Mouse (Mus musculus) embryonic facial prominence, embryonic 15.5 days (tissue): ENCODE results near the gene Asap3. TPM values are rescaled to one million over a fixed set of nuclear protein-coding genes. Genes with fewer than 3 reads are reported as not detected.

Experiments used
- ATAC-seq: fragments of 200-750 bp; cut with Nextera tagmentation; 2 replicates; pipeline ENCODE4 v1.8.0; 2017; ENCODE audit warnings: low read depth, moderate TSS enrichment; ENCODE audit not compliant: insufficient number of reproducible peaks, low FRiP score, low TSS enrichment
- H3K27ac ChIP-seq: fragments of 300-500 bp; sonication (generic); replicated peaks from 2 replicates; pipeline ENCODE4 v1.5.1; 2015; ENCODE audit warnings: mild to moderate bottlenecking, inconsistent platforms
- H3K27me3 ChIP-seq: fragments of 300-500 bp; sonication (generic); 2 replicates; pipeline ENCODE4 v1.6.1; 2015; ENCODE audit warnings: inconsistent platforms
- H3K36me3 ChIP-seq: fragments of 300-500 bp; sonication (generic); 2 replicates; pipeline ENCODE4 v1.6.1; 2015; ENCODE audit warnings: mild to moderate bottlenecking, inconsistent platforms
- H3K4me1 ChIP-seq: fragments of 300-500 bp; sonication (generic); 2 replicates; pipeline ENCODE4 v1.6.1; 2015; ENCODE audit warnings: inconsistent platforms
- H3K4me2 ChIP-seq: fragments of 300-500 bp; sonication (generic); replicated peaks from 2 replicates; pipeline ENCODE4 v1.6.1; 2015; ENCODE audit warnings: mild to moderate bottlenecking, inconsistent platforms
- H3K4me3 ChIP-seq: fragments of 300-500 bp; sonication (generic); replicated peaks from 2 replicates; pipeline ENCODE4 v1.5.1; 2015; ENCODE audit warnings: mild to moderate bottlenecking, inconsistent platforms
- H3K9ac ChIP-seq: fragments of 300-500 bp; sonication (generic); 2 replicates; pipeline ENCODE4 v1.6.1; 2015; ENCODE audit warnings: inconsistent platforms
- H3K9me3 ChIP-seq: fragments of 300-500 bp; sonication (generic); replicated peaks from 2 replicates; pipeline ENCODE4 v1.6.1; 2016; ENCODE audit warnings: inconsistent platforms
- WGBS: fragments of 180-500 bp; shearing (Covaris S2); methylation state at CpG from one replicate; pipeline ENCODE4 v1.1.7; 2015; 5-methylcytosine and 5-hydroxymethylcytosine counted together
- polyA plus RNA-seq: library from polyadenylated mRNA; unstranded; fragments of >200 nt; fragmentation: Nextera tagmentation; extraction: Ambion mirVana; gene quantifications from 2 replicates; pipeline ENCODE4 v1.2.1, GENCODE M21; 2015

Gene Asap3
- polyA plus RNA-seq, 1 experiment from 2014 or later: 14.1 TPM

DNA sequence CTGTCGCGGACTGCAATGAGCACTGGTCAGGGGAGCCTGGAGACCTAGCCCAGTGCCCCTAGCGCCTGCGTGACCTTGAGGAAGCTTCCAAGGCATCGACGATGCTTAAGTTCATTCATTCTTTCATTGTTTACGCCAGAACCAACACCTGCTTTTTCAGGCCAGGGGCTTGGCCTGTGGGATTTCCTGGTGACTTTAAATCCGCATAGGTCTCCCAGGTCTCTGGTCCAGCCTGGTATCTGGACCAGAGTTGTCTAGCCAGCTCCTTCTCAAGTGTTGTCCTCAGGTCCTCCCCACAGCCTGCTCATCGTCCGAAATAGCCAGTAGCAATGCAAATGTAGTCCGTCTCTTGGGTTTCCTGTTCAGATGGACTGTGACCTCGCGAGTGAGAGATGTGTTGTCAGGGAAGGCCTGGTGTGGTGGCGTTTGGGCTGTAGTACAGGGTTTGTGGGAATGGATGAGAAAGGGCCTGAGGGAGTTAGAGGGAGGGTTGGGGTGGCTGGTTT, 32.9 kb upstream of the Asap3 start:
- H3K4me1 ChIP-seq: peaks cover 60% of the 10 kb centered on the region

DNA sequence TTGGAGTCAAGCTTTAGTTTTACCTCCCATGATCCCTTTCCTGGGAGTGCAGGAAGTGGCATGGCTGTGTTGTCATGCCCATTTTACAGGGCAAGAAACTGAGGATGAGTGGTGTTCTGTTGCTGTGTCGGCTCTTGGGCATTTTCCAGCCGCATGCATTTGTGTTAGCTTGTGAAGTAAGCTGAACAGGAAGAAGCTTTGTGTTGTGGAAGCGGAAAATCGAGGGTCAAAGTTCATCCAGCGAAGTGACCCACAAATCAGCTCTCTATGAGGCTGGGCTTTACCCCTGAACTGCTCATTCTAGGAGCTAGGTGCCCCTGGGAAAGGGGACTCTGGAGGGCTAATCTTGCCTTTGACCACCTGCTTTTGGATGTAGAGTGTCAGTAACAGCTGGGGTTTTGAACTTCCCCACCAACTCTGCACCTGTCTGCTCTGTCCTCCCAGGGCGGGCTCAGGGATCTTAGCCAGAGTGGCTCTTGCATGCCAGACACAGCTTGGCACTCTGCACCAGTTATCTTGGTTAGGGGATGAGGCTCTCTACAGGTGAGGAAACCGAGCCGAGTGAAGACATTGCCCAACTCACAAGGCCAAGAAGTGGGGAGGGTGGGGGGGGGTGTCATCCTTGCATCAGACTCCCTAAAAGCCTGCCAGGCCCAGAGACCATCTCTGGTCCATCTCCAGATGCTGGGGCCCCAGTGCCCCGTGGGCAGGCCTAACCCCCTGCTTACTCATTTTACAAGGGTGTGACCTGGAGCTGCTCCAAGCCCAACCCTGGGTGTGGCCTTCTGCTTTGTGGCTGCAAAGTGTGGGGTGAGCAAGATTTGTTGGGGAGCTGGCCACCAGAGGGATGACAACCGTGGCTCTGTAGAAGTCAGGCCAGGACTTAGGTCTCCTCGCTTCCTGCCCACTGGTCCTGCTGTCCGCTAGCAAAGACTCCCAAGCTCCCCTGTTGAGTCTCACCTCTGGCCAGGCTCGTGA, 31.7 kb upstream of the Asap3 start:
- no peaks in the 10 kb centered on the region for H3K9me3 ChIP-seq
- peaks cover 64% of the 10 kb centered on the region for H3K4me1 ChIP-seq
- H3K4me3 ChIP-seq: peak overlapping the region; percentile 67
- no peak overlapping the region; the same call in 1 of the 2 replicates for H3K9ac ChIP-seq
- H3K27me3 ChIP-seq: no peaks in the 10 kb centered on the region
- no peaks in the 10 kb centered on the region for H3K36me3 ChIP-seq
- peak overlapping the region; percentile 60 for H3K27ac ChIP-seq
- WGBS: 52% methylated on average over 13 of the region's 13 CpGs
- H3K4me2 ChIP-seq: peak overlapping the region; percentile 98
- ATAC-seq: no peak

More for the DNA sequence above, 32.9 kb upstream of the Asap3 start:
- Histone ChIP-seq H3K9ac (peak overlapping the region; percentile 48), H3K4me2 (peak overlapping the region; percentile 98), H3K4me3 (peak overlapping the region; percentile 67), H3K36me3 (no peaks in the 10 kb centered on the region), H3K27me3 (no peaks in the 10 kb centered on the region), H3K9me3 (no peaks in the 10 kb centered on the region), H3K27ac (peak overlapping the region; percentile 68; the same call in 1 of the 2 replicates)
- no peak for ATAC-seq
- WGBS: 8% methylated on average over 14 of the region's 14 CpGs

- Histone ChIP-seq H3K36me3 (no peaks in the 10 kb centered on the region), H3K27ac (no peak overlapping the region), H3K9ac (no peak overlapping the region), H3K4me2 (no peak overlapping the region), H3K4me1 (peaks cover 80% of the 10 kb centered on the region), H3K9me3 (no peaks in the 10 kb centered on the region), H3K27me3 (no peaks in the 10 kb centered on the region), H3K4me3 (no peak overlapping the region)
- no peak for ATAC-seq
- WGBS: 69% methylated on average over 10 of the region's 10 CpGs
Observed at GRCm38 (mm10) chr4:136176022-136176552, 30.1 kb upstream of the Asap3 start.

DNA sequence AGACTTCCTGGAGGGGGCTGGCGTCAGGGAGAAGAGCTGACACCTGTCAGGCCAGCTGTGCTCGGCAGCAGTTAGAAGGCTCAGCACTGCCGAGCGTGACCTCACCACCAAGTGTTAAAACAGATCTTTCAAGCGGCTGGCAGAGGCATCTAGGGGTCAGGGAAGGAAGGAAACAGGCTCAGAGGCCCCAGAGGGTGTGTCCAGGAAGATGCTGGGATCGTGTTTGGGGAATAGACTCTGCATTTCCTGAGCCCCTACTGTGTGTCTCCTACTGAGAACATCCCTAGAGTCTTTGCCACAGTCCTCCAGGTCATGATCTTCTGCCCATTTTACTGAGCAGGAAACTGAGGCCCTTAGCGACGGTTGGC, 28.9 kb upstream of the Asap3 start:
- Histone ChIP-seq H3K27ac (peak overlapping the region; percentile 63), H3K4me1 (peaks cover 78% of the 10 kb centered on the region), H3K9ac (no peak overlapping the region), H3K36me3 (no peaks in the 10 kb centered on the region), H3K9me3 (no peaks in the 10 kb centered on the region), H3K27me3 (no peaks in the 10 kb centered on the region), H3K4me3 (no peak overlapping the region), H3K4me2 (no peak overlapping the region)
- 39% methylated on average over 8 of the region's 8 CpGs for WGBS
- no peak for ATAC-seq

DNA sequence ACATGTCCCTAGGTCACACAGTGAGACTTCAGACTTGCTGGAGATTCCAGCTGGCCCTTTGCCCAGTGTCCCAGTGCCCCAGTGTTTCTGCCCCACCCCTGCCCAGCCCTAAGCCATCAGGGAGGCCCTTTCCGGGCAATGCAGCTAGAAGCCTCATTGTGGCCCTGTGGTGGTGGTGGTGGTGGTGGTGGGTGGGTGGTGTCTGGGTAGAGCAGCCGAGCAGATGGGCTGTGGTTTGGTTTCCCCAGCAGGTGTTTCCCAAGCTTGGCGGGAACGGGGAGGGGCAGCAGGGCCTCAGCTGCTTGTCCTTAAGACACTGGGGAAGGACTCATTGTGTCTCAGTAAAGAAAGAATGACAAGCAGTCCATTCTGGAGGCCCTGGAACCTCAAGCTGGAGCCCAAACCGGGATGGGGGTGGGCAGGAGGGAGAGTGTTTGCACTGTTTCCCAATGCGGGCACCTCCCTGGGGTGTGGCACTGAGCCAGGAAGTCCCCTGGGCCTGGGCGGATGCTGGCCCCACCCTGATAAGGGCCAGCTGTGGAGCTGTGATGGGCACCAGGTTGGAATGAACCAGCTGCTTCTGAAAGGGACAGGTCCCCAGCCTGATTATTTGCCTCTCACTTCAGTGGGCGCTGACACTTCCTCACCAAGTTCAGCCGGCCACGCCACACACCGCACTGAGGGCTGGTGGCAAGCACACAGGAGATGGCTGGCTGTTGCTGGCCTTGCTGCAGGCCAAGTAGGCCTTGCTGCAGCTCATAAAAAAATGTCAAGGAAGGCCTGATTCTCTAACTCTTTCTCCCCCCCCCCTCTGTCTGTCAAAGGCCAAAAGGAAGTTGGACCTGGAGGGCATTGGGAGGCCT, 28.3 kb upstream of the Asap3 start:
- no peaks in the 10 kb centered on the region for H3K9me3 ChIP-seq
- no peak overlapping the region for H3K4me3 ChIP-seq
- H3K27ac ChIP-seq: peak overlapping the region; percentile 63
- H3K36me3 ChIP-seq: no peaks in the 10 kb centered on the region
- peaks cover 75% of the 10 kb centered on the region for H3K4me1 ChIP-seq
- H3K27me3 ChIP-seq: no peaks in the 10 kb centered on the region
- no peak overlapping the region for H3K9ac ChIP-seq
- H3K4me2 ChIP-seq: no peak overlapping the region
- ATAC-seq: peak; percentile 15; the same call in 1 of the 2 replicates
- WGBS: 46% methylated on average over 11 of the region's 11 CpGs

DNA sequence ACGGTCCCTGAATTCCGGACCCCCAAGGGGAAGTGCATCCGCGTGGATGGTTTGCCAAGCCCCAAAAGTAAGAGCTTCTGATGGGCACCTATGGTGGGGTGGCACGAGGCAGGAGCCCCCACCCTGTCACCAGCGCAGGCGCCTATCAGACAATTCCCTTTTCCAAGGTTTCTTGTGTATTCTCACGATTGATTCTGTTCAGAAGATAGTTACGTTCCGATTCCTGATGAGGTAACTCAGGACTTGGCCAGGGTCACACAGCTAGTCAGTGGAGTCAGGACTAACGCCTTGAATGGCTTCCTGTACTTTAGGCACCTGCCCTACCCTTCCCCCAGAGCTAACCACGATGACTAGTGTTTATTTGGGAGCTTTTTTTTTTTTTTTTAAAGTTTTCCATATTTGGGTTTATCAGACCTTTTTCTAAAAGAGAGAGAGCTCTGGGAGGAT, 27.7 kb upstream of the Asap3 start:
- H3K27ac ChIP-seq: peak overlapping the region; percentile 63; the same call in 1 of the 2 replicates
- WGBS: 78% methylated on average over 12 of the region's 12 CpGs
- no peak for ATAC-seq

GRCm38 (mm10) chr4:136179456-136179855, 26.7 kb upstream of the Asap3 start:
- Histone ChIP-seq H3K27me3 (no peaks in the 10 kb centered on the region), H3K9me3 (no peaks in the 10 kb centered on the region), H3K4me3 (no peak overlapping the region), H3K36me3 (peaks cover 3% of the 10 kb centered on the region; the same call in 1 of the 2 replicates), H3K4me1 (peaks cover 59% of the 10 kb centered on the region), H3K27ac (no peak overlapping the region), H3K4me2 (peak overlapping the region; percentile 55), H3K9ac (no peak overlapping the region)
- 83% methylated on average over 7 of the region's 7 CpGs for WGBS
- no peak for ATAC-seq

More for the DNA sequence above, 27.7 kb upstream of the Asap3 start:
- Histone ChIP-seq H3K27me3 (no peaks in the 10 kb centered on the region), H3K9me3 (no peaks in the 10 kb centered on the region), H3K9ac (no peak overlapping the region), H3K36me3 (no peaks in the 10 kb centered on the region), H3K4me2 (no peak overlapping the region), H3K4me1 (peaks cover 68% of the 10 kb centered on the region), H3K4me3 (no peak overlapping the region)

DNA sequence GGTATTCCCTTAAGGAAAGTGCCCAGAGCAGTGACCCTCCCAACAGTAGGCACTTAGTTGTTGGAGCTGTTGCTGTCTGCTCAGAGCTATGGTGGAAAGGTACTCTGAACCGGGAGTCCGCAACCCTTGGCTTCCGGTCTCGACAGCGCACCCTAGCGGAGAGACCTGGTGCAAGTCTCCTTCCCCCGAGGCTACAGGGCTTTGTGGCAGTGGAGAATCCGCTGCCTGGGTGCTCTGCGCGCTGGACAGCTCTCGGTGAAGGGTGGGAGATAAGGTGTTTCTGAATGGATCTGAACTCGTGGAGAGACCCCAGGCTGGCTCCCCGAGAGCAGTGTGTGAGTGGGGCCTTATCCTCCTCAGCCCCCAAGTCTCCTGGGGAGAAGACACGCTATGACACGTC, 26.2 kb upstream of the Asap3 start:
- Histone ChIP-seq H3K4me1 (peaks cover 53% of the 10 kb centered on the region), H3K27me3 (no peaks in the 10 kb centered on the region)

GRCm38 (mm10) chr4:136180408-136181330, 25.5 kb upstream of the Asap3 start:
- Histone ChIP-seq H3K4me1 (peaks cover 48% of the 10 kb centered on the region), H3K9me3 (no peaks in the 10 kb centered on the region), H3K27ac (peak overlapping the region; percentile 72), H3K9ac (no peak overlapping the region), H3K27me3 (no peaks in the 10 kb centered on the region), H3K4me3 (peak overlapping the region; percentile 40), H3K4me2 (peak overlapping the region; percentile 55), H3K36me3 (peaks cover 5% of the 10 kb centered on the region; the same call in 1 of the 2 replicates)
- 16% methylated on average over 23 of the region's 23 CpGs for WGBS
- peak; percentile 69 for ATAC-seq

More for the DNA sequence above, 26.2 kb upstream of the Asap3 start:
- no peak overlapping the region for H3K9ac ChIP-seq
- peak; percentile 15; the same call in 1 of the 2 replicates for ATAC-seq
- WGBS: 7% methylated on average over 15 of the region's 15 CpGs
- H3K4me3 ChIP-seq: peak overlapping the region; percentile 40
- peaks cover 5% of the 10 kb centered on the region; the same call in 1 of the 2 replicates for H3K36me3 ChIP-seq
- peak overlapping the region; percentile 72 for H3K27ac ChIP-seq
- peak overlapping the region; percentile 55 for H3K4me2 ChIP-seq
- H3K9me3 ChIP-seq: no peaks in the 10 kb centered on the region

DNA sequence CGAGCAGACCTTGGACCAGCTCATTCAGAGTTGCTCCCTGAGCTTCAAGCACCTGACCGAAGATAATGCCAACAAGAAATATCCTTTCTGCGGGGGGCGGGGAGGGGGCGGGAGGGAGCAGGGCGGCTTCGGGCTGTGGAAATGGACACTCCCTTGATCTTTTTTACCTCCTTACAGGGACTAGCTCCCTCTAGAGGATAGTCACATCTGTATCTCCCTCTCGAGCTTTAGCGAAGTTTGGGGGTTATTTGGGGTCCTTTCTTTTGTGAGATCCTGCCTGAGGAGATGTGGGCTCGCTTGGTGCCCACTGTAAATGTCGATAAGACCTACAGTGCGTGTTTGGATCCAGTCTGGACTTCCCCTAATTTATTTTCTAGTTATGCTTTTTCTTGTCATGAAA, 24.8 kb upstream of the Asap3 start:
- peak overlapping the region; percentile 63; the same call in 1 of the 2 replicates for H3K27ac ChIP-seq
- no peaks in the 10 kb centered on the region for H3K27me3 ChIP-seq
- WGBS: 25% methylated on average over 12 of the region's 12 CpGs
- H3K4me2 ChIP-seq: peak overlapping the region; percentile 55
- H3K9ac ChIP-seq: no peak overlapping the region
- no peaks in the 10 kb centered on the region for H3K9me3 ChIP-seq
- H3K4me1 ChIP-seq: peaks cover 41% of the 10 kb centered on the region
- H3K4me3 ChIP-seq: 0 out of 2 replicates have a peak overlapping the region, but pooled peaks have one; percentile 40
- no peak for ATAC-seq
- H3K36me3 ChIP-seq: peaks cover 8% of the 10 kb centered on the region; the same call in 1 of the 2 replicates
